Mouse (Mus musculus) embryo, embryonic 11.5 days (tissue): ENCODE measurements at regions not wholly inside any gene's neighbourhood (a gene's known extent, or its start where the extent isn't known, plus 50 kb on each side); places are given as distances from the start of the nearest gene placed in this dataset.

Experiments
- DNase-seq: peaks from one replicate; pipeline ENCODE4 v3.0.0-alpha.2; 2012; ENCODE audit warnings: low read depth, low spot score

- no peak for DNase-seq
These were observed 68.3 kb downstream of the Ptger2 start for GRCm38 (mm10) chr14:45056291-45056690.

- DNase-seq = no peak
These were observed 73.7 kb downstream of the Ptger2 start for GRCm38 (mm10) chr14:45061681-45062080.

- DNase-seq = no peak
These were observed 76.5 kb downstream of the Ptger2 start for GRCm38 (mm10) chr14:45064498-45064897.

GRCm38 (mm10) chr14:45069598-45070212 is 81.7 kb downstream of the Ptger2 start:
- DNase-seq = peak; percentile 27

- DNase-seq = no peak
These were observed 87.0 kb downstream of the Ptger2 start for GRCm38 (mm10) chr14:45074902-45075488.

GRCm38 (mm10) chr14:45077216-45077615 is 89.2 kb downstream of the Ptger2 start:
- no peak for DNase-seq

GRCm38 (mm10) chr14:45079793-45080192 is 91.8 kb downstream of the Ptger2 start:
- no peak for DNase-seq

- no peak for DNase-seq
These were observed 92.2 kb downstream of the Ptger2 start for GRCm38 (mm10) chr14:45080231-45080630.

GRCm38 (mm10) chr14:45083058-45083457 is 95.1 kb downstream of the Ptger2 start:
- DNase-seq = no peak
